Mouse (Mus musculus): ENCODE measurements around the gene Retreg1. TPM values are rescaled to one million over a fixed set of nuclear protein-coding genes. Genes with fewer than 3 reads are reported as not detected.

The Retreg1 gene
- total and polyA plus RNA-seq, 2 experiments from 2014 or later, result 19.1 to 38.1 TPM

- H3K27me3 ChIP-seq (ENCODE audit: insufficient read depth, low read length), result no peaks in the 10 kb centered on the region
- no peak for ATAC-seq
- no peak overlapping the region for H3K9ac ChIP-seq
- 80% methylated on average over 26 of the region's 26 CpGs for WGBS
- DNase-seq, result no peak
- no peaks in the 10 kb centered on the region for H3K36me3 ChIP-seq (ENCODE audit: insufficient read depth)
- TF ChIP-seq CTCF (IDR thresholded peaks at IDR 0.05; ENCODE audit: low read depth), result no peak
- no peak overlapping the region for H3K4me3 ChIP-seq (ENCODE audit: low read depth, low read length)
- no peaks in the 10 kb centered on the region for H3K4me1 ChIP-seq (ENCODE audit: insufficient read depth)
- no peaks in the 10 kb centered on the region for H3K9me3 ChIP-seq (ENCODE audit: low read length)
- H3K4me2 ChIP-seq (ENCODE audit: low read depth), result no peak overlapping the region
- H3K27ac ChIP-seq (ENCODE audit: low read depth, low read length), result no peak overlapping the region
Measured at GRCm38 (mm10) chr15:25948257-25949223, 105.6 kb downstream of the Retreg1 start.

- no peaks in the 10 kb centered on the region for H3K4me1 ChIP-seq (ENCODE audit: insufficient read depth)
- no peaks in the 10 kb centered on the region for H3K36me3 ChIP-seq (ENCODE audit: insufficient read depth)
- no peak overlapping the region for H3K9ac ChIP-seq
- 74% methylated on average over 9 of the region's 9 CpGs for whole genome bisulfite sequencing
- no peaks in the 10 kb centered on the region for H3K9me3 ChIP-seq (ENCODE audit: low read length)
- H3K4me3 ChIP-seq (ENCODE audit: low read depth, low read length), result no peak overlapping the region
- no peak overlapping the region for H3K27ac ChIP-seq (ENCODE audit: low read depth, low read length)
- ATAC-seq (no peak), DNase-seq (no peak)
- no peak overlapping the region for H3K4me2 ChIP-seq (ENCODE audit: low read depth)
- no peak for TF ChIP-seq CTCF (IDR thresholded peaks at IDR 0.05; ENCODE audit: low read depth)
- no peaks in the 10 kb centered on the region for H3K27me3 ChIP-seq (ENCODE audit: insufficient read depth, low read length)
Measured at GRCm38 (mm10) chr15:25949696-25950095, 106.7 kb downstream of the Retreg1 start.

- no peaks in the 10 kb centered on the region for H3K9me3 ChIP-seq (ENCODE audit: low read length)
- H3K27me3 ChIP-seq (ENCODE audit: insufficient read depth, low read length), result no peaks in the 10 kb centered on the region
- H3K27ac ChIP-seq (ENCODE audit: low read depth, low read length), result no peak overlapping the region
- ATAC-seq, result no peak
- H3K9ac ChIP-seq, result no peak overlapping the region
- DNase-seq, result no peak
- H3K4me2 ChIP-seq (ENCODE audit: low read depth), result no peak overlapping the region
- no peak overlapping the region for H3K4me3 ChIP-seq (ENCODE audit: low read depth, low read length)
- no peaks in the 10 kb centered on the region for H3K4me1 ChIP-seq (ENCODE audit: insufficient read depth)
- no peak for TF ChIP-seq CTCF (IDR thresholded peaks at IDR 0.05; ENCODE audit: low read depth)
- H3K36me3 ChIP-seq (ENCODE audit: insufficient read depth), result no peaks in the 10 kb centered on the region
- whole genome bisulfite sequencing, result 84% methylated on average over 5 of the region's 5 CpGs
Measured at GRCm38 (mm10) chr15:25950584-25950983, 107.6 kb downstream of the Retreg1 start.

- ATAC-seq (no peak), DNase-seq (no peak)
- WGBS, result 83% methylated on average over 4 of the region's 4 CpGs
- no peak overlapping the region for H3K4me3 ChIP-seq (ENCODE audit: low read depth, low read length)
- no peak overlapping the region for H3K27ac ChIP-seq (ENCODE audit: low read depth, low read length)
- H3K4me1 ChIP-seq (ENCODE audit: insufficient read depth), result no peaks in the 10 kb centered on the region
- H3K36me3 ChIP-seq (ENCODE audit: insufficient read depth), result no peaks in the 10 kb centered on the region
- H3K9me3 ChIP-seq (ENCODE audit: low read length), result no peaks in the 10 kb centered on the region
- H3K4me2 ChIP-seq (ENCODE audit: low read depth), result no peak overlapping the region
- H3K27me3 ChIP-seq (ENCODE audit: insufficient read depth, low read length), result no peaks in the 10 kb centered on the region
- TF ChIP-seq CTCF (IDR thresholded peaks at IDR 0.05; ENCODE audit: low read depth), result no peak
- H3K9ac ChIP-seq, result no peak overlapping the region
Measured at GRCm38 (mm10) chr15:25951037-25951436, 108.1 kb downstream of the Retreg1 start.

- Histone ChIP-seq H3K4me1 (ENCODE audit: insufficient read depth) (no peaks in the 10 kb centered on the region), H3K4me2 (ENCODE audit: low read depth) (no peak overlapping the region), H3K27ac (ENCODE audit: low read depth, low read length) (no peak overlapping the region), H3K27me3 (ENCODE audit: insufficient read depth, low read length) (no peaks in the 10 kb centered on the region), H3K4me3 (ENCODE audit: low read depth, low read length) (no peak overlapping the region), H3K9ac (no peak overlapping the region), H3K36me3 (ENCODE audit: insufficient read depth) (no peaks in the 10 kb centered on the region), H3K9me3 (ENCODE audit: low read length) (no peaks in the 10 kb centered on the region)
- no peak for TF ChIP-seq CTCF (IDR thresholded peaks at IDR 0.05; ENCODE audit: low read depth)
- DNase-seq (no peak), ATAC-seq (no peak)
- WGBS, result 64% methylated on average over 5 of the region's 5 CpGs
Measured at GRCm38 (mm10) chr15:25956001-25956400, 113.0 kb downstream of the Retreg1 start.

GRCm38 (mm10) chr15:25956422-25957117 is 113.6 kb downstream of the Retreg1 start:
- H3K27ac ChIP-seq (ENCODE audit: low read depth, low read length), result no peak overlapping the region
- no peak overlapping the region for H3K4me3 ChIP-seq (ENCODE audit: low read depth, low read length)
- 23% methylated on average over 11 of the region's 11 CpGs for WGBS
- H3K4me1 ChIP-seq (ENCODE audit: insufficient read depth), result no peaks in the 10 kb centered on the region
- no peak overlapping the region for H3K4me2 ChIP-seq (ENCODE audit: low read depth)
- no peak overlapping the region for H3K9ac ChIP-seq
- H3K9me3 ChIP-seq (ENCODE audit: low read length), result no peaks in the 10 kb centered on the region
- no peaks in the 10 kb centered on the region for H3K27me3 ChIP-seq (ENCODE audit: insufficient read depth, low read length)
- TF ChIP-seq CTCF (IDR thresholded peaks at IDR 0.05; ENCODE audit: low read depth), result no peak
- ATAC-seq (no peak), DNase-seq (no peak)
- no peaks in the 10 kb centered on the region for H3K36me3 ChIP-seq (ENCODE audit: insufficient read depth)

GRCm38 (mm10) chr15:25957651-25958050 is 114.7 kb downstream of the Retreg1 start:
- H3K4me2 ChIP-seq (ENCODE audit: low read depth), result no peak overlapping the region
- no peak for DNase-seq

More at GRCm38 (mm10) chr15:25957651-25958050, 114.7 kb downstream of the Retreg1 start:
- no peaks in the 10 kb centered on the region for H3K9me3 ChIP-seq (ENCODE audit: low read length)
- H3K9ac ChIP-seq, result no peak overlapping the region
- no peaks in the 10 kb centered on the region for H3K4me1 ChIP-seq (ENCODE audit: insufficient read depth)
- WGBS, result 84% methylated on average over 10 of the region's 10 CpGs
- no peaks in the 10 kb centered on the region for H3K36me3 ChIP-seq (ENCODE audit: insufficient read depth)
- no peaks in the 10 kb centered on the region for H3K27me3 ChIP-seq (ENCODE audit: insufficient read depth, low read length)
- ATAC-seq, result no peak
- H3K4me3 ChIP-seq (ENCODE audit: low read depth, low read length), result no peak overlapping the region
- no peak for TF ChIP-seq CTCF (IDR thresholded peaks at IDR 0.05; ENCODE audit: low read depth)
- no peak overlapping the region for H3K27ac ChIP-seq (ENCODE audit: low read depth, low read length)

Measured in forebrain, postnatal 0 days (tissue).